Mouse (Mus musculus) limb, embryonic 15.5 days (tissue): ENCODE data around the gene Miga1. TPM values are rescaled to one million over a fixed set of nuclear protein-coding genes. Genes with fewer than 3 reads are reported as not detected.
"Not testable (repeated sequence)": the region's sequence is repeated elsewhere in the genome, so short reads cannot be mapped to it uniquely, and the experiment has no call there.

Experiments used
- ATAC-seq: fragments of 200-750 bp; cut with Nextera tagmentation; 2 replicates; pipeline ENCODE4 v1.8.0; 2017; ENCODE audit warnings: low read depth, moderate TSS enrichment; ENCODE audit not compliant: insufficient number of reproducible peaks, low FRiP score, low TSS enrichment
- H3K27ac ChIP-seq: fragments of 300-500 bp; sonication (generic); 2 replicates; pipeline ENCODE4 v1.5.1; 2015; ENCODE audit warnings: moderate library complexity, mild to moderate bottlenecking, inconsistent platforms
- H3K27me3 ChIP-seq: fragments of 300-500 bp; sonication (generic); 2 replicates; pipeline ENCODE4 v1.6.1; 2015; ENCODE audit warnings: inconsistent platforms
- H3K36me3 ChIP-seq: fragments of 300-500 bp; sonication (generic); 2 replicates; pipeline ENCODE4 v1.6.1; 2015; ENCODE audit warnings: inconsistent platforms
- H3K4me1 ChIP-seq: fragments of 300-500 bp; sonication (generic); 2 replicates; pipeline ENCODE4 v1.6.1; 2015; ENCODE audit warnings: inconsistent platforms
- H3K4me2 ChIP-seq: fragments of 300-500 bp; sonication (generic); 2 replicates; pipeline ENCODE4 v1.6.1; 2015; ENCODE audit warnings: mild to moderate bottlenecking, inconsistent platforms
- H3K4me3 ChIP-seq: fragments of 300-500 bp; sonication (generic); 2 replicates; pipeline ENCODE4 v1.5.1; 2015; ENCODE audit warnings: mild to moderate bottlenecking, inconsistent platforms
- H3K9ac ChIP-seq: fragments of 300-500 bp; sonication (generic); 2 replicates; pipeline ENCODE4 v1.6.1; 2015; ENCODE audit warnings: inconsistent platforms
- H3K9me3 ChIP-seq: fragments of 300-500 bp; sonication (generic); 2 replicates; pipeline ENCODE4 v1.6.1; 2016; ENCODE audit warnings: inconsistent platforms
- WGBS: fragments of 180-500 bp; shearing (Covaris S2); methylation state at CpG from one replicate; pipeline ENCODE4 v1.1.7; 2015; 5-methylcytosine and 5-hydroxymethylcytosine counted together
- polyA plus RNA-seq: library from polyadenylated mRNA; unstranded; fragments of >200 nt; fragmentation: Nextera tagmentation; extraction: Ambion mirVana; gene quantifications from 2 replicates; pipeline ENCODE4 v1.2.1, GENCODE M21; 2015

Gene Miga1
- polyA plus RNA-seq, 1 experiment from 2014 or later: 16.2 TPM

- ATAC-seq: no peak
- H3K27ac ChIP-seq: no peak overlapping the region
- 87% methylated on average over 10 of the region's 10 CpGs for WGBS
- no peak overlapping the region for H3K4me3 ChIP-seq
- peaks cover 20% of the 10 kb centered on the region for H3K36me3 ChIP-seq
- H3K9ac ChIP-seq: no peak overlapping the region
- H3K4me2 ChIP-seq: no peak overlapping the region
- no peaks in the 10 kb centered on the region for H3K27me3 ChIP-seq
- no peaks in the 10 kb centered on the region for H3K9me3 ChIP-seq
- H3K4me1 ChIP-seq: no peaks in the 10 kb centered on the region
These were observed 19.1 kb downstream of the Miga1 start for GRCm38 (mm10) chr3:152320972-152321645.

- H3K36me3 ChIP-seq: peaks cover 20% of the 10 kb centered on the region
- H3K9ac ChIP-seq, H3K27me3 ChIP-seq, H3K4me1 ChIP-seq, ATAC-seq, H3K4me3 ChIP-seq, H3K27ac ChIP-seq, H3K9me3 ChIP-seq, H3K4me2 ChIP-seq: not testable (repeated sequence)
- whole genome bisulfite sequencing: 85% methylated on average over 9 of the region's 9 CpGs
These were observed 23.6 kb downstream of the Miga1 start for GRCm38 (mm10) chr3:152316447-152317173.

- WGBS: 12% methylated on average over 7 of the region's 7 CpGs
These were observed 24.6 kb downstream of the Miga1 start for GRCm38 (mm10) chr3:152315613-152316012.

GRCm38 (mm10) chr3:152314666-152315065, 25.5 kb downstream of the Miga1 start:
- not testable (repeated sequence) for H3K9me3 ChIP-seq, H3K27ac ChIP-seq, H3K4me1 ChIP-seq, H3K36me3 ChIP-seq, ATAC-seq, H3K27me3 ChIP-seq, H3K4me2 ChIP-seq, H3K4me3 ChIP-seq, H3K9ac ChIP-seq
- 80% methylated on average over 14 of the region's 14 CpGs for WGBS

More at GRCm38 (mm10) chr3:152315613-152316012, 24.6 kb downstream of the Miga1 start:
- H3K27ac ChIP-seq: no peak overlapping the region
- no peaks in the 10 kb centered on the region for H3K27me3 ChIP-seq
- no peak overlapping the region for H3K4me3 ChIP-seq
- H3K4me1 ChIP-seq: no peaks in the 10 kb centered on the region
- H3K9me3 ChIP-seq: no peaks in the 10 kb centered on the region
- no peak overlapping the region for H3K9ac ChIP-seq
- H3K36me3 ChIP-seq: peaks cover 12% of the 10 kb centered on the region
- H3K4me2 ChIP-seq: no peak overlapping the region
- peak; percentile 77 for ATAC-seq

GRCm38 (mm10) chr3:152309250-152309645, 31.0 kb downstream of the Miga1 start:
- no peak overlapping the region for H3K4me2 ChIP-seq
- H3K4me3 ChIP-seq: no peak overlapping the region
- H3K9me3 ChIP-seq: no peaks in the 10 kb centered on the region
- H3K36me3 ChIP-seq: peaks cover 16% of the 10 kb centered on the region
- H3K27me3 ChIP-seq: no peaks in the 10 kb centered on the region
- H3K27ac ChIP-seq: peak overlapping the region; percentile 64
- WGBS: 88% methylated on average over 9 of the region's 9 CpGs
- 0 out of 2 replicates have a peak, but pooled peaks cover 7% of the 10 kb centered on the region for H3K4me1 ChIP-seq
- ATAC-seq: no peak
- no peak overlapping the region for H3K9ac ChIP-seq

- WGBS: 40% methylated on average over 10 of the region's 10 CpGs
- Histone ChIP-seq H3K27me3 (no peaks in the 10 kb centered on the region), H3K4me3 (no peak overlapping the region), H3K4me2 (no peak overlapping the region), H3K9ac (no peak overlapping the region), H3K4me1 (0 out of 2 replicates have a peak, but pooled peaks cover 7% of the 10 kb centered on the region), H3K27ac (peak overlapping the region; percentile 64), H3K9me3 (no peaks in the 10 kb centered on the region), H3K36me3 (peaks cover 16% of the 10 kb centered on the region)
- ATAC-seq: peak; percentile 46; the same call in 1 of the 2 replicates
These were observed 31.5 kb downstream of the Miga1 start for GRCm38 (mm10) chr3:152308485-152309249.

- ATAC-seq: no peak
- 83% methylated on average over 4 of the region's 4 CpGs for WGBS
- H3K4me2 ChIP-seq: no peak overlapping the region
- no peaks in the 10 kb centered on the region for H3K27me3 ChIP-seq
- H3K27ac ChIP-seq: no peak overlapping the region
- H3K9ac ChIP-seq: no peak overlapping the region
- 0 out of 2 replicates have a peak, but pooled peaks cover 7% of the 10 kb centered on the region for H3K4me1 ChIP-seq
- peaks cover 17% of the 10 kb centered on the region for H3K36me3 ChIP-seq
- H3K4me3 ChIP-seq: no peak overlapping the region
- no peaks in the 10 kb centered on the region for H3K9me3 ChIP-seq
These were observed 34.2 kb downstream of the Miga1 start for GRCm38 (mm10) chr3:152305971-152306370.

GRCm38 (mm10) chr3:152305080-152305479, 35.1 kb downstream of the Miga1 start:
- Histone ChIP-seq H3K4me2 (no peak overlapping the region), H3K4me1 (0 out of 2 replicates have a peak, but pooled peaks cover 7% of the 10 kb centered on the region), H3K27ac (no peak overlapping the region), H3K27me3 (no peaks in the 10 kb centered on the region), H3K9ac (no peak overlapping the region), H3K9me3 (no peaks in the 10 kb centered on the region), H3K4me3 (no peak overlapping the region), H3K36me3 (peaks cover 17% of the 10 kb centered on the region)
- 75% methylated on average over 8 of the region's 8 CpGs for WGBS
- ATAC-seq: no peak

GRCm38 (mm10) chr3:152304093-152304815, 36.0 kb downstream of the Miga1 start:
- Histone ChIP-seq H3K9me3 (no peaks in the 10 kb centered on the region), H3K36me3 (peaks cover 19% of the 10 kb centered on the region), H3K4me3 (no peak overlapping the region), H3K4me1 (0 out of 2 replicates have a peak, but pooled peaks cover 2% of the 10 kb centered on the region), H3K27me3 (no peaks in the 10 kb centered on the region), H3K4me2 (no peak overlapping the region), H3K9ac (no peak overlapping the region), H3K27ac (peak overlapping the region; percentile 34)
- WGBS: 22% methylated on average over 6 of the region's 6 CpGs
- ATAC-seq: no peak

GRCm38 (mm10) chr3:152302991-152303390, 37.2 kb downstream of the Miga1 start:
- no peak overlapping the region for H3K4me2 ChIP-seq
- H3K4me1 ChIP-seq: no peaks in the 10 kb centered on the region
- H3K27me3 ChIP-seq: no peaks in the 10 kb centered on the region
- H3K9ac ChIP-seq: no peak overlapping the region
- no peak overlapping the region for H3K4me3 ChIP-seq
- peaks cover 19% of the 10 kb centered on the region for H3K36me3 ChIP-seq
- no peak overlapping the region for H3K27ac ChIP-seq
- WGBS: 71% methylated on average over 9 of the region's 9 CpGs
- ATAC-seq: no peak
- H3K9me3 ChIP-seq: no peaks in the 10 kb centered on the region
